Mouse (Mus musculus) testis, adult 2 months (tissue): ENCODE measurements around the gene Tctn1. TPM values are rescaled to one million over a fixed set of nuclear protein-coding genes. Genes with fewer than 3 reads are reported as not detected.

Experiments
- H3K27ac ChIP-seq: fragments of 200-500 bp; 2 replicates; pipeline ENCODE4 v1.5.1; 2012; ENCODE audit warnings: low read depth, low read length; ENCODE audit not compliant: control insufficient read depth, insufficient read depth
- H3K27me3 ChIP-seq: fragments of 200-500 bp; 2 replicates; pipeline ENCODE4 v1.6.1; 2012; ENCODE audit warnings: mild to moderate bottlenecking, low read length, moderate library complexity; ENCODE audit not compliant: control insufficient read depth, insufficient read depth
- H3K36me3 ChIP-seq: fragments of 200-500 bp; 2 replicates; pipeline ENCODE4 v1.6.1; 2012; ENCODE audit warnings: mild to moderate bottlenecking, low read length; ENCODE audit not compliant: control insufficient read depth, insufficient read depth
- H3K4me1 ChIP-seq: fragments of 200-500 bp; 2 replicates; pipeline ENCODE4 v1.6.1; 2012; ENCODE audit warnings: low read length; ENCODE audit not compliant: control insufficient read depth, insufficient read depth
- H3K4me3 ChIP-seq: fragments of 200-500 bp; 2 replicates; pipeline ENCODE4 v1.5.1; 2012; ENCODE audit warnings: low read depth, mild to moderate bottlenecking, low read length, moderate library complexity, mixed read lengths; ENCODE audit not compliant: control insufficient read depth
- CTCF ChIP-seq: fragments of 200-500 bp; IDR thresholded peaks from 2 replicates; pipeline ENCODE4 v1.5.1; 2012; ENCODE audit warnings: low read depth, mild to moderate bottlenecking, inconsistent platforms, low read length, moderate library complexity; ENCODE audit not compliant: control insufficient read depth, insufficient read depth, insufficient replicate concordance
- POLR2A ChIP-seq: fragments of 200-500 bp; IDR thresholded peaks from 2 replicates; pipeline ENCODE4 v1.6.1; 2012; ENCODE audit warnings: low read depth, mild to moderate bottlenecking, inconsistent platforms, low read length, moderate library complexity; ENCODE audit not compliant: control insufficient read depth
- polyA plus RNA-seq: library from polyadenylated mRNA; depleted of rRNA; stranded (reverse); fragments of >200 nt; gene quantifications from 2 replicates; pipeline ENCODE4 v1.2.3, GENCODE M21; 2012; rRNA removed

The Tctn1 gene
- polyA plus RNA-seq, 1 experiment: 59.8 TPM

DNA sequence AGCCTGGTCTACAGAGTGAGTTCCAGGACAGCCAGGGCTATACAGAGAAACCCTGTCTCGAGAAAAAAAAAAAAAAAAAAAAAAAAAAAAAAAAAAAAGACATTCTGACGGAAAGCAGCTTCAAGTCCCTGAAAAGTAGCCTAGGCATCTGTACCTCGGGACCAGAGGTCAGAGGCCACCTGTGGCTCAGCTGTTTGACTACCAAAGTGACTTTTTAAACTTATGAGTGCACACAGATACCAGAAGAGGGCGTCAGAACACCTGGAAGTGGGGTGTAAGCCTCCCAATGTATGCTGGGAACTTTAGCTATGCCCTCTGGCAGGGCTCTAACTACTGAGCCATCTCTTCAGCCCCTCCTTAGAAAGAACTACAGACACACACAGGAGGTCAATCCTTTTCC, 71.9 kb downstream of the Tctn1 start:
- H3K36me3 ChIP-seq: no peaks in the 10 kb centered on the region
- H3K4me1 ChIP-seq: no peaks in the 10 kb centered on the region
- TF ChIP-seq POLR2A (no peak), CTCF (no peak)
- no peaks in the 10 kb centered on the region for H3K27me3 ChIP-seq
- no peak overlapping the region for H3K4me3 ChIP-seq
- H3K27ac ChIP-seq: no peak overlapping the region

DNA sequence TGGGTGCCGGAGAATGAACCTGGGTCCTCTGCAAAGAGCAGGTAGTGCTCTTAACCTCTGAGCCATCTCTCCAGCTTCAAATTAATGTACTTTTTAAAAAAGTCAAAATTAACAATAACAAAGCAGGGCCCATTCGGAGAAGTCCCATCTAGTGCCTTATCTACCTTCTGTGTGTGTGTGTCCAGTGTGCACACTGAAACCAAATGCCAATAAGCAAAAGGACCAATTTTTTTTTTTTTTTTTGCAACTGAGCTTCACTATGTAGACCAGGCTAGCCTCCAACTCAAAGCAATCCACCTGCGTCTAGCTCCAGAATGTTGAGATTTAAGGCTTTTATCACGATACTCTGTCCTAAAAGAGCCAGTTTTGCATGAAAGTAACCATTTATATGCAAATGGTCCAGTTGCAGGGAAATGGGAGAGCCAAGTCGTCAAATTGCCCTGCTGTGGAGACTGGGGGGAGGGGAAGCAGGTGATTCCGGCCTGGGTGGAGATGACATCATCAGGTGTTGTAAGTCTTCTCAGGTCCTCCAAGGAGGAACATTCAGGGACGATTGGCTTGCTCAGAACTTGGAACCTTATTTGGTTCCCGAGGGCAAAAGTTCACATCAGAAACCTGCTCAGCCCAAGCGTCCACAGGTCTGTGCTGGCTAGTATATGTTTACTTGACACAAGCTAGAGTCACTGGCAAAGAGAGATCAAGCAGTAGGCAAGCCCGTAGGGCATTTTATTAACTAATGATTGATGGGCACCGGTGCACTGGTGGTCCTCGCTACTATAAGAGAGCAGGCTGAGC, 72.8 kb downstream of the Tctn1 start:
- H3K4me1 ChIP-seq: no peaks in the 10 kb centered on the region
- H3K27me3 ChIP-seq: no peaks in the 10 kb centered on the region
- H3K36me3 ChIP-seq: no peaks in the 10 kb centered on the region
- no peak for TF ChIP-seq POLR2A
- TF ChIP-seq CTCF: no peak
- H3K4me3 ChIP-seq: no peak overlapping the region
- no peak overlapping the region for H3K27ac ChIP-seq

DNA sequence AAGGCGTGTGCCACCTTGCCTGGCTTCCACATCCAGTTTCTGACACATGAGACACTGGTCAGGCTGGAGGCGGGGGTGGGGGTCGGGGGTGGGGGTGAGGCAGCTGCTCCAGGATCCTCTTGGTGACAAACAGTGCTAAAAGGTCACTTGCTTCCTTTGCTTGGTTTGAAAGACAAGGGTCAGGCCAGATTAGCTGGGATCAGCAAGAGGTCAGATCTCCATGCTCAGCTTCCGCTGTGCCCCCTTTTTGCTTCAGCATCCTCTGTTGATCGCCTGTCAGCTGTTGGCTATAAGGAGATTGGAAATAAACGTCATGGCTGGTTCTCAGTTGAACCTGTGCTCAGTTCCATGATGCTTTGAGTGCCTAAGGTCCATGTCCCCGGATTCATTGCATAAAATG, 73.8 kb downstream of the Tctn1 start:
- no peak overlapping the region for H3K4me3 ChIP-seq
- no peaks in the 10 kb centered on the region for H3K4me1 ChIP-seq
- no peaks in the 10 kb centered on the region for H3K27me3 ChIP-seq
- H3K27ac ChIP-seq: no peak overlapping the region
- no peaks in the 10 kb centered on the region for H3K36me3 ChIP-seq
- no peak for TF ChIP-seq CTCF
- TF ChIP-seq POLR2A: no peak

DNA sequence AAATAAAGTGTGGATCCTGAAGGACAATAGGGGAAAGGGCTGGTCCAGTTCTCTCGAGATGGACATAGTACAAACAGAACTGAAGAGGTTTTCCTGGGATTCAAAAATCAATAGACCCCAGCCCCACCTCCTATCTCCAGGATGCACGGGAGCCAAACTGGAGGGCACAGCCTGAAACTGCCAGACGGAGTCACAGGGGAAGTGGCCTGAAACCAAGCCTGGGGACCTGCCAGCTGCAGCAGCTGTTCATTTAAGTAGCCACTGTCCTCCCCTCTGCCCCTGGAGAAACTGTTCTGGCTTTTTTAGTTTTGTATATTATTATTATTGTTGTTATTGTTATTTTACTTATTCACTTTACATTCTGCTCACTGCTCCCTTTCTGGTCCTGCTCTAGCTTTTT, 75.1 kb downstream of the Tctn1 start:
- TF ChIP-seq POLR2A: no peak
- no peak for TF ChIP-seq CTCF
- Histone ChIP-seq H3K36me3 (no peaks in the 10 kb centered on the region), H3K4me1 (no peaks in the 10 kb centered on the region), H3K27ac (no peak overlapping the region), H3K27me3 (no peaks in the 10 kb centered on the region), H3K4me3 (no peak overlapping the region)

Other genes with a start within 250 kb of the Tctn1 start
- 7.5 and 9.1 TPM in 2 replicates for gene Cux2, start 214.4 kb downstream of the Tctn1 start, polyA plus RNA-seq
- 1.4 and 1.5 TPM in 2 replicates for gene Myl2, start 163.5 kb downstream of the Tctn1 start, polyA plus RNA-seq
- gene Ccdc63, start 123.6 kb downstream of the Tctn1 start, polyA plus RNA-seq: 288 and 313 TPM in 2 replicates
- 524 and 547 TPM in 2 replicates for gene Ppp1cc, start 106.2 kb downstream of the Tctn1 start, polyA plus RNA-seq
- gene Hvcn1, start 57.7 kb downstream of the Tctn1 start, polyA plus RNA-seq: 0.93 and 0.99 TPM in 2 replicates
- 47.8 and 48.0 TPM in 2 replicates for gene Pptc7, start 19.9 kb upstream of the Tctn1 start, polyA plus RNA-seq
- 23.1 and 28.0 TPM in 2 replicates for gene Rad9b, start 89.8 kb upstream of the Tctn1 start, polyA plus RNA-seq
- 51.0 and 57.4 TPM in 2 replicates for gene Vps29, start 89.9 kb upstream of the Tctn1 start, polyA plus RNA-seq
- 27.6 and 27.8 TPM in 2 replicates for gene Gpn3, start 107.4 kb upstream of the Tctn1 start, polyA plus RNA-seq
- gene Fam216a, start 107.9 kb upstream of the Tctn1 start, polyA plus RNA-seq: 171 and 178 TPM in 2 replicates
- gene Arpc3, start 127.4 kb upstream of the Tctn1 start, polyA plus RNA-seq: 35.0 and 35.1 TPM in 2 replicates
- gene Anapc7, start 157.2 kb upstream of the Tctn1 start, polyA plus RNA-seq: 16.1 and 16.2 TPM in 2 replicates
- 49.8 and 55.9 TPM in 2 replicates for gene Atp2a2, start 237.8 kb upstream of the Tctn1 start, polyA plus RNA-seq